Mouse (Mus musculus) cerebellum, postnatal 25 days (tissue): ENCODE data around the gene Ppp1r27.
A peak's percentile ranks its signal among the peaks of the same experiment; 100 is the strongest.
"Not testable (repeated sequence)": the region's sequence is repeated elsewhere in the genome, so short reads cannot be mapped to it uniquely, and the experiment has no call there.

Experiments
- DNase-seq, 2 experiments: peaks; one replicate each; pipeline ENCODE4 v3.0.0; 2021; ENCODE audit warnings: mixed read lengths in 2 of 2

Ppp1r27 gene

DNA sequence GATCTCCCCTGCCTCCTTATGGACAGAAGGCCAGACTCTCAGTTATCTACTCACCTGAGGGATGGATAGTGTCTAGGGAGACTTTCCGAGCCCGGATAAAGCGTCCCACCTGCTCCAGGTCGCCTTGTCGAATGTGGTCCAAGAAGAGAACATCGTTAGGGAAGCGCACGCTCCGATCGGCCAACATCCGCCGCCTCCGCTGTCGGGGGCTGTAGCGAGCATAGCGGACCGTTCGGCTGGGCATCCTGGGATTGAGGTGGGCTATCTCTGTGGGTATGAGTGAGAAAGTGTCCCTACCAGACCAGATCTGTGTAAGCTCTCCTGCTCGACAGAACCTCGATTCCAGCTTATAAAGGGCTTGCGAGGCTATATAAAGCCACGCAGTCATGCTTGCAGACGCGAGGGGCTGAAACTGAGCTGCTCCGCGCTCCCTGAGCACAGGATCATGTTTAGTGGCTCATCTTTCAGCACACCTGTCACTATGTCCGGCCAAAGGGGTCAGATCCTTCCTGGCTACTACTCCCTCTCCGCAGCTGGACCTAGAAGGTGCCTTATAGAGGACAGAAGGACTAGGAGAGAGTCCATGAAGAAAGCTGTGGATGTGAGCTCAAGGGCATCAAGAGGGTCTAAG lies at the start of gene Ppp1r27:
TSS of gene Ppp1r27 (minus strand) at position 323 of the 631 bp plus-strand sequence.
- no peak for DNase-seq

- no peak for DNase-seq
Observed at GRCm38 (mm10) chr11:120600716-120601115, 49.8 kb upstream of the Ppp1r27 start.

- DNase-seq = peak in 1 of 2 experiments; percentile 25
Observed at GRCm38 (mm10) chr11:120598990-120599549, 48.1 kb upstream of the Ppp1r27 start.

DNA sequence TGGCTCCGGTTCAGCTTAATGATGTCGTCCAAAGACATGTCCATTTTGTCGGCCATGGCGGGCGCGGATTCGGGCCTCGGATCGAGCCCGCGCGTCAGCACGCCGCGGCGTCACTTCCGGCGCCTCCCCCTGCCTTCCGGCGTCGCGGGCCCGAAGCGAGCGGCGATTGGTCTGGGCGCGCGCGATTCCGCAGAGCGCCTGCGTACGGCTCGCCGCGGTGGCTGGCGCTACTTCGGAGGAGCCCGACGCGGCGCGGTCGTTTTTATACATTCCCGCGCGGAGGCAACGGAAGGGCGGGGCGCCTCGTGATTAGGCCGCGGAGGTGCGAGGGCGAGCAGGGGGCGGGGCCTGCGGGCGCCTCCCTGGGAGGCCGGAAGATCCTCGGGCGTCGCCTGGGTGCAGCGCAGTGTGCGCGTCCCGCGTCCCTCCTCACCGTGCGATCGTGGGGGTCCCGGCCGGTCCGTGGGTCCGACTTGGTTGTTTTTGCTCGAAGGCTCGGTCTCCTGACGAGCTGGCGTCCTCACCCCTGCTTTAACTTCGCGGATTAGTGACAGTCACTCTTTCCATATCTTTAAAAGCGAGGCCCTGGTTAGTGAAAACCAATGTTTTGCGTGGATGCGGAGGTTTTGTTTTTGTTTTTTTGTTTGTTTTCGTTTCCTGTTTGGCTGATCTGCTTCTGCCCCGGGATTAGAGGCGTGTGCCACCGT lies 47.5 kb upstream of the Ppp1r27 start, which contains the start of the genes Alyref and Anapc11:
TSS of gene Alyref (minus strand) at position 83 of the 707 bp plus-strand sequence.
TSS of gene Anapc11 (plus strand) at position 139 of the 707 bp plus-strand sequence.
- DNase-seq = peak; percentile 95 to 97

- no peak for DNase-seq
Observed at GRCm38 (mm10) chr11:120597240-120598235, 46.6 kb upstream of the Ppp1r27 start.

- DNase-seq = no peak
Observed at GRCm38 (mm10) chr11:120588531-120588930, 37.6 kb upstream of the Ppp1r27 start.

- no peak for DNase-seq
Observed at GRCm38 (mm10) chr11:120583937-120584336, 33.0 kb upstream of the Ppp1r27 start.

DNA sequence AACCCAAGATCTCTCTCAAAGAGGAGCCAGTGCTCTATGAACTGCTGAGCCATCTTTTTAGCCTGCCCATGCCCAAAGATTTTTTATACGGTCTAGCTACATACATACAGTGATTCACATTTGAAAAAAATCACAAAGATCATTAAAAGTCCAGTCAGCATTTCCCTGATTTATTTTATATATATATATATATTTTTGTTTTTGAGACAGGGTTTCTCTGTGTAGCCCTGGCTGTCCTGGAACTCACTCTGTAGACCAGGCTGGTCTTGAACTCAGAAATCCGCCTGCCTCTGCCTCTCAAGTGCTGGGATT lies 32.0 kb upstream of the Ppp1r27 start:
- DNase-seq = not testable (repeated sequence)

DNA sequence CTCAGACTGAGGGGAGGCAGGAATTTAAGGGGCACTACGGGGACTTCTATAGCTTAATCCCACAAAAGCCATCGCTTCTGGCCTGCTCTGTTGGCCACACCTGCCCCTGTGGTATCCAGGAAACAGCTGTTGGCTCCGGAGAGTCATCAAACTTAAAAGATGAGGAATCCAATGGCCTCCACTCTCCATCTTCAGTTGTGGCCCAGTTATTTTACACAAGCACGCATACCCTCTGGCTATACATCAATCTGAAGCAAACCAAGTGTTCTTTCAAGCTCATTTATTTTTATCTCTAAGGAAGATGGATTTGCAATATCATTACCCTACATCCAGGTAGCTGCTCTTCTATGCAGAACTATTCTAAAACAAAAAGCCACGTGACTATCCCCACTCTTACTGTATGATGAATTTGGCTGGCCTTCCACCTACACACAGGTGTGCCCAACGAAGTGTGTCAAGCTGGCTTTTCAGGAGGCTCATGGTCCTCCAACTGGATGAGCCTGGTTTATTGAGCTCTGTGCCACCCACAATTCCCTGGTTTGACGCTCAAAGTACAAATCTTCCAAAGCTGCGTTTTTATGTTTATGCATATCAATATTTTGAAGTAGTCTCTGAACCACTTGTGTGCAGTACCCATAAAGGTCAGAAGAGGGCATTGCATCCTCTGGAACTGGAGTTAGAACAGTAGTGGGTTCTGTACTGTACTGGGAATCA lies 31.5 kb upstream of the Ppp1r27 start:
- DNase-seq = peak in 1 of 2 experiments; percentile 56

- peak; percentile 93 to 94 for DNase-seq
Observed at GRCm38 (mm10) chr11:120581490-120582267, 30.7 kb upstream of the Ppp1r27 start, which contains the start of gene Arhgdia. Gene Arhgdia, minus strand, starts transcription at chr11:120581624.

GRCm38 (mm10) chr11:120580871-120581331 lies 30.0 kb upstream of the Ppp1r27 start:
- DNase-seq = peak; percentile 62 to 66

- DNase-seq = peak in 1 of 2 experiments; percentile 52
Observed at GRCm38 (mm10) chr11:120580190-120580589, 29.3 kb upstream of the Ppp1r27 start.

DNA sequence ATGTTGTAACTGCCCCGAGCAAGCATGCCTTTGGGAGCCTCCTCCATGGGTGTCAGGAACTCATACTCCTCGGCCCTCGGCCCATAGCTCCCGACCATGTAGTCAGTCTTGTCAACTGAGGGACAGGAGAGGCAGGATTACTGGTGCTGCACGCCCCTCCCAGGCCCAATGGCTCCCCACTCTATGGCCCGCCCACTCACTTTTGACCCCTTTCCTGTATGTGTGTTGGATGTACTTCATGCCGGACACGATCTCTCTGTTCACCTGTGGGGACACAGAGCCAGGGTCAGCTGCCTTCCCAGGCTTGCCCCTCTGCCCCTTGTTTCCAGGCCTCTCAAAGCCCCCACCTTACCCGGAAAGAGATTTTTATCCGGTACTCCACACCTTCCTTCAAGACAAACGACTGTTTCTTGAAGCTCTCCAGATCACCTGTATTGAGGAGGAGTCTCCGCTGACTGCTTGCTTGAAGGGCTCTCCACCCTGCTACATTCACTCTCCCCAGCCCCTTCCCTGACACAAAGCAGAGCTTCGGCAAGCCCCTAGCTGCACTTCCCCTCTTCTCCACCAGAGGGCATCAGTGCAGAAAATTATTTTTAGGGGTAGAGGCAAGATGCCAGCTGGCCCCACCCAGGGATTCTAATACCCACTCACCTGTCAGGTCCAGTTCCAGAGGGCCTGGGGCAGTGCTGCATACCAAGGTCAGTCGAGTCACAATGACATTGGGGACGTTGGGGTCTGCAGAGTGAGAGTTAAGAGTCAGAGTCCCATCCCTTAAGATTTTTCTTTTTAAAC lies 28.6 kb upstream of the Ppp1r27 start:
- peak; percentile 83 to 87 for DNase-seq

DNA sequence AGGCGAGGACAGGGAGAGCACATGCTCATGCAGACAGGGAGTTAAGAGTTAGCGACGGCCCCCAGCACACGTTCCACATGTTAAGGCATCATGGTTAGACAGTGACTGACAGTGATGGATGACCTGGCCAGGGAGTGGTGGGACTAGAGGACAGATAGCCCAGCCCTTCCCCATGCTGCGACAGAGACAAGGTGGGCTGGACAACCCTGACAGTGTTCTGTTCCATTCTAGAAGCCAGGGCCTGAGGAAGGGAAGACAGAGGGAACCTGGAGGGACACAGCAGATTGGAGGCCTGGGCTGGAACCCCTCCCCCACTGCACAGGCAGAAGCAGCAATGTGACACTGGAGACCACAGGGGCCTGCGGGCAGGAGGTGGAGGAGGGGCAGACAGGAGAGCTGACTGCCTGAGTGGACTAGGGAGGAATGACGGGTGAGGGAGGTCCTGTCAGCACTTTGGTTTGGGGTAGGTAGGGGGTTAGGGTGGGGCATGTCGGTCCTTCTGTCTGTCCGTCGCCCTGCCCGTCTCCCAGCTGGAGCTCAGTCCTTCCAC lies 27.8 kb upstream of the Ppp1r27 start:
- no peak for DNase-seq

- peak in 1 of 2 experiments; percentile 28 for DNase-seq
Observed at GRCm38 (mm10) chr11:120578024-120578693, 27.2 kb upstream of the Ppp1r27 start.

DNA sequence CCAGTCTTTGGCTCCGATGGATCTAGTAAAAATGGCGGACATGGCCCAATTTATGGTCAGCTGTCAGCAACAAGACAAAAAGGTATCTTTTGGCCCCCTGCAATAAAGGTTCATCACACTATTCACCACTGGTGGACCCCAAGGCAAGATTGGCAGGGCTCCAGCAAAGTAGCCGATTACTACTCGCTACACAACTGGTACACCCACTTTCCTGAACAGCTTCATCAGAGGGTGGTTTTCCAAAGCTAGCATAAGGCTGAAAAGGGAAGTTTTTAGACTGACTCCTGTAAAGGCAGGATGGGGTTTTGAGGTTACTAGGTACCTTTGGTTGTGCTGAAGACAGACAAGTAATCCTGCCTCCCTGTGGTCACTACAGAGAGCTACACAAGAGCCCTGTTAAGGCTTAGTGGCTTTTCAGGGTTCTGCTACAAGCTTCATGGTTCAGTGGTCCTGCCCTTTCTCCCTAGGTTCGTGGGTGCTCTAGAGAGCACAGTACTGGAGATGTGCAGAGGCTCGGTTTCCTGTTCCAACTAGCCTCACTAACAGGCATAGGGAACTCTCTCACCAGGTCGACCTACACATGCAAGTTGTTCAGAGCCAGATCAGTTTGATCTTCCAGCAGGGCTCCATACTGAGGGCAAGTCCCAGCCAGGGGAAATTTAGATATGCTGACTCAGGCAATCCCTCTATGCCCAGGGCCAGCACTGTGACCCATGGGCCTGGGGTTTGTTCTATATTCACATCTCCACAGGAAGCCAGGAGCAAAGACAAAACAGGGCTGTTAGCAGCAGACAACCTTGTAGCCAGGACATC lies 26.5 kb upstream of the Ppp1r27 start:
- peak; percentile 27 to 56 for DNase-seq

DNA sequence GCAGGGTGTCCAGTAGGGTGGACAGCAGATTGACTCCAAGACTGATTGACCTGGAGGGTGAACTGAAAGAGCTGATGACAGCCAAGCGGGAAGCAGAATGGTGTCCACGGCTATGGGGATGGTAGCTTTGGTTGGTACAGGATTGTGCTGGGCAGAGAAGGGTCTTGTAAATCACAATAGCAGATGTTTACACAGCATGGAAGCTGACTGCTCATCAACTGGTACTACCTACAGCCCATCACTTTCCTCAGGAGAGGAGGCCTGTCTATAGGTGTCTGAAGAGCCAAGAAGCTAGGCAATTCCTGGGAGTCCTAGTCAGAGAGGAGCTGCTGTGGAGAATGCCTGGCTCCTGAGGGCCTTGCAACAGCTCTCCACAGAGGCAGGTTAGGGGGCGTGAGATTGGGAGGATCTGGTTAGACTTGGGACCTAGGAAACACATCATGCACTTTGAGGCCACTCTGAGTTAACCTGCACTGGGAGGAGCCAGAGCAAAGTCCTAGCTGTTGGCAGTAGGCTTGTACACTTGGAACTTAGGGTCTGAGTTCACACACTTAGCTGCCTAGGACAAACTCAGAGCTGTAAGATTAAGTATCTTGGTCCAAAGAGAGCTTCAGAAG lies 25.5 kb upstream of the Ppp1r27 start:
- DNase-seq = no peak

GRCm38 (mm10) chr11:120575940-120576339 lies 25.0 kb upstream of the Ppp1r27 start:
- no peak for DNase-seq
